Mouse (Mus musculus) CD4-positive, CD25-positive, alpha-beta regulatory T cell, adult 2 months (primary cell): ENCODE data around the gene Zfp983.
"Not testable (repeated sequence)": the region's sequence is repeated elsewhere in the genome, so short reads cannot be mapped to it uniquely, and the experiment has no call there.

Experiments used
- DNase-seq: peaks from one replicate; pipeline ENCODE4 v3.0.0-alpha.2; 2012; ENCODE audit warnings: low read depth, low spot score

The Zfp983 gene

GRCm38 (mm10) chr17:21650364-21650907 is at the start of gene Zfp983:
Gene Zfp983 (plus strand): TSS chr17:21650624.
- peak; percentile 96 for DNase-seq

- peak; percentile 11 for DNase-seq
Measured at GRCm38 (mm10) chr17:21616356-21616755, 34.1 kb upstream of the Zfp983 start.

GRCm38 (mm10) chr17:21617352-21617751 is 33.1 kb upstream of the Zfp983 start:
- DNase-seq: peak; percentile 46

GRCm38 (mm10) chr17:21623647-21624046 is 26.8 kb upstream of the Zfp983 start:
- DNase-seq: no peak

GRCm38 (mm10) chr17:21635758-21636157 is 14.7 kb upstream of the Zfp983 start:
- DNase-seq: not testable (repeated sequence)

GRCm38 (mm10) chr17:21648791-21649190 is 1.6 kb upstream of the Zfp983 start:
- no peak for DNase-seq

GRCm38 (mm10) chr17:21649936-21650335 is 488 bp upstream of the Zfp983 start:
- DNase-seq: peak; percentile 81

GRCm38 (mm10) chr17:21678826-21679225 is 28.4 kb downstream of the Zfp983 start:
- peak; percentile 1 for DNase-seq

- peak; percentile 96 for DNase-seq
Measured at GRCm38 (mm10) chr17:21679273-21680018, 29.0 kb downstream of the Zfp983 start.

- DNase-seq: not testable (repeated sequence)
Measured at GRCm38 (mm10) chr17:21680019-21680376, 29.6 kb downstream of the Zfp983 start.

GRCm38 (mm10) chr17:21691560-21691959 is 41.1 kb downstream of the Zfp983 start, which contains the start of gene Gm10226:
Gene Gm10226 (plus strand): TSS chr17:21691860.
- DNase-seq: no peak

- DNase-seq: no peak
Measured at GRCm38 (mm10) chr17:21693342-21693741, 42.9 kb downstream of the Zfp983 start.

- DNase-seq: no peak
Measured at GRCm38 (mm10) chr17:21696073-21696472, 45.6 kb downstream of the Zfp983 start.

- DNase-seq: no peak
Measured at GRCm38 (mm10) chr17:21702281-21703240, 52.1 kb downstream of the Zfp983 start.

GRCm38 (mm10) chr17:21703414-21703813 is 53.0 kb downstream of the Zfp983 start:
- DNase-seq: no peak

GRCm38 (mm10) chr17:21707343-21707996 is 57.0 kb downstream of the Zfp983 start, which contains the start of gene Zfp760:
Gene Zfp760 (plus strand): TSS chr17:21707741.
- DNase-seq: peak; percentile 58

GRCm38 (mm10) chr17:21708401-21708800 is 58.0 kb downstream of the Zfp983 start:
- DNase-seq: no peak
